In genomic region chr4:155793730-155794129, GRCm38 (mm10) we compare ENCODE assay signal across 37 mouse cellular contexts. TPM values are rescaled to one million over a fixed set of nuclear protein-coding genes. Genes with fewer than 3 reads are reported as not detected.
"Had no signal": no experiment of that assay in that cellular context is flagged by ENCODE, and none has a peak within 500 bp of the region (broad histone marks: within the 10 kb centered on the region; RNA-seq: fewer than 3 reads in every experiment).

No protein-coding gene starts in this region.

- H3K36me3 ChIP-seq: embryonic facial prominence, embryonic 10.5 days; embryonic facial prominence, embryonic 12.5 days; embryonic facial prominence, embryonic 13.5 days; embryonic facial prominence, embryonic 15.5 days; forebrain, embryonic 10.5 days; forebrain, embryonic 12.5 days; forebrain, embryonic 15.5 days had no signal

- H3K4me2 ChIP-seq: embryonic facial prominence, embryonic 12.5 days; embryonic facial prominence, embryonic 13.5 days; embryonic facial prominence, embryonic 15.5 days; forebrain, embryonic 12.5 days; forebrain, embryonic 13.5 days; forebrain, embryonic 15.5 days had no signal

- ATAC-seq: forebrain, embryonic 13.5 days; forebrain, embryonic 14.5 days; forebrain, embryonic 15.5 days; forebrain, embryonic 16.5 days; forebrain, postnatal 0 days had no signal

- H3K4me3 ChIP-seq: embryonic facial prominence, embryonic 10.5 days; embryonic facial prominence, embryonic 12.5 days; embryonic facial prominence, embryonic 13.5 days; embryonic facial prominence, embryonic 15.5 days; erythroblast, embryonic 14.5 days; forebrain, embryonic 10.5 days; forebrain, embryonic 12.5 days; forebrain, embryonic 13.5 days; forebrain, embryonic 15.5 days; gastrocnemius, adult 2 months; heart, adult 2 months had no signal

- H3K4me1 ChIP-seq: embryonic facial prominence, embryonic 10.5 days; embryonic facial prominence, embryonic 12.5 days; embryonic facial prominence, embryonic 13.5 days; embryonic facial prominence, embryonic 15.5 days; forebrain, embryonic 10.5 days; forebrain, embryonic 12.5 days; forebrain, embryonic 13.5 days; forebrain, embryonic 15.5 days had no signal

- DNase-seq: cerebellum, adult 18-20 months; cerebellum, adult 2 months; cerebellum, adult 8-10 months; cerebellum, adult 9-10 months; cerebellum, adult 9-11 months; cerebellum, postnatal 10 days; cerebellum, postnatal 14 days; cerebellum, postnatal 25 days; cerebellum, postnatal 36 days; embryo, embryonic 11 days; forebrain, postnatal 0 days; gastrocnemius, adult 2 months; gastrocnemius, postnatal 10 days; gastrocnemius, postnatal 14 days; gastrocnemius, postnatal 25 days; gastrocnemius, postnatal 36 days; heart, adult 2 months had no signal

- H3K9me3 ChIP-seq: embryonic facial prominence, embryonic 10.5 days; embryonic facial prominence, embryonic 12.5 days; embryonic facial prominence, embryonic 13.5 days; embryonic facial prominence, embryonic 15.5 days; forebrain, embryonic 10.5 days; forebrain, embryonic 12.5 days; forebrain, embryonic 13.5 days; forebrain, embryonic 15.5 days had no signal

- H3K9ac ChIP-seq: embryonic facial prominence, embryonic 12.5 days; embryonic facial prominence, embryonic 13.5 days; embryonic facial prominence, embryonic 15.5 days; forebrain, embryonic 12.5 days; forebrain, embryonic 13.5 days; forebrain, embryonic 15.5 days; forebrain, postnatal 0 days had no signal

- H3K27ac ChIP-seq: embryonic facial prominence, embryonic 10.5 days; embryonic facial prominence, embryonic 12.5 days; embryonic facial prominence, embryonic 13.5 days; embryonic facial prominence, embryonic 15.5 days; forebrain, embryonic 10.5 days; forebrain, embryonic 12.5 days; forebrain, embryonic 13.5 days; forebrain, embryonic 15.5 days; gastrocnemius, adult 2 months; heart, adult 2 months had no signal

- H3K27me3 ChIP-seq: embryonic facial prominence, embryonic 12.5 days; embryonic facial prominence, embryonic 13.5 days; embryonic facial prominence, embryonic 15.5 days; forebrain, embryonic 15.5 days had no signal

RNA-seq across cellular contexts. Expression of gene Ankrd65, which starts 3.5 kb away (rescaled TPM):
- total RNA-seq: common myeloid progenitor, adult 5-6 weeks; forebrain, postnatal 0 days; gastrocnemius, adult 18-20 months; gastrocnemius, adult 2 months; gastrocnemius, adult 8-10 months; gastrocnemius, postnatal 10 days; gastrocnemius, postnatal 14 days; gastrocnemius, postnatal 25 days; gastrocnemius, postnatal 36 days; granulocyte monocyte progenitor cell, adult 5-6 weeks; heart, adult 2 months had no signal
- polyA plus RNA-seq: cortical plate, adult 2 months; embryonic facial prominence, embryonic 10.5 days; embryonic facial prominence, embryonic 11.5 days; embryonic facial prominence, embryonic 12.5 days; embryonic facial prominence, embryonic 14.5 days; forebrain, embryonic 10.5 days; forebrain, embryonic 11.5 days; forebrain, embryonic 12.5 days; forebrain, embryonic 13.5 days; forebrain, embryonic 14.5 days; forebrain, embryonic 15.5 days; forebrain, embryonic 16.5 days; forebrain, postnatal 0 days; frontal cortex, adult 2 months had no signal

RNA-seq across cellular contexts. Expression of gene Tmem88b, which starts 8.1 kb away (rescaled TPM):
- total RNA-seq: common myeloid progenitor, adult 5-6 weeks; granulocyte monocyte progenitor cell, adult 5-6 weeks had no signal
- polyA plus RNA-seq: erythroblast, embryonic 14.5 days had no signal

RNA-seq across cellular contexts. Expression of gene Vwa1, which starts 19.2 kb away (rescaled TPM):
- polyA plus RNA-seq: erythroblast, embryonic 14.5 days had no signal
